Mouse (Mus musculus) heart, embryonic 14.5 days (tissue): ENCODE results near the gene Robo2. TPM values are rescaled to one million over a fixed set of nuclear protein-coding genes. Genes with fewer than 3 reads are reported as not detected.

Experiments used
- ATAC-seq: fragments of 200-750 bp; cut with Nextera tagmentation; 2 replicates; pipeline ENCODE4 v1.8.0; 2017; ENCODE audit warnings: low read depth, moderate TSS enrichment; ENCODE audit not compliant: insufficient number of reproducible peaks, insufficient read depth, low FRiP score
- H3K27ac ChIP-seq, 2 experiments: fragments of 200-500 bp in 1 of 2; fragments of 300-500 bp in 1 of 2; sonication (generic) in 1 of 2; replicated peaks in 1 of 2; 2 replicates each; pipeline ENCODE4 v1.5.1; 2012 to 2014; ENCODE audit warnings: low read depth in 2 of 2, low read length in 2 of 2, control low read depth in 1 of 2, mild to moderate bottlenecking in 1 of 2, mixed read lengths in 1 of 2; ENCODE audit not compliant: control insufficient read depth in 1 of 2, insufficient read depth in 1 of 2
- H3K27me3 ChIP-seq: fragments of 300-500 bp; sonication (generic); 2 replicates; pipeline ENCODE4 v1.6.1; 2014; ENCODE audit warnings: mild to moderate bottlenecking, low read length, control low read depth; ENCODE audit not compliant: control insufficient read depth, insufficient read depth
- H3K36me3 ChIP-seq: fragments of 300-500 bp; sonication (generic); 2 replicates; pipeline ENCODE4 v1.6.1; 2014; ENCODE audit warnings: mild to moderate bottlenecking, control low read depth, low read length, mixed read lengths; ENCODE audit not compliant: control insufficient read depth, insufficient read depth
- H3K4me1 ChIP-seq, 2 experiments: fragments of 200-500 bp in 1 of 2; fragments of 300-500 bp in 1 of 2; sonication (generic) in 1 of 2; 2 replicates each; pipeline ENCODE4 v1.6.1; 2012 to 2014; ENCODE audit warnings: low read length in 2 of 2, control low read depth in 1 of 2, mixed read lengths in 1 of 2; ENCODE audit not compliant: control insufficient read depth in 2 of 2, insufficient read depth in 2 of 2
- H3K4me2 ChIP-seq: fragments of 300-500 bp; sonication (generic); 2 replicates; pipeline ENCODE4 v1.6.1; 2014; ENCODE audit warnings: mild to moderate bottlenecking, low read length
- H3K4me3 ChIP-seq, 2 experiments: fragments of 200-500 bp in 1 of 2; fragments of 300-500 bp in 1 of 2; sonication (generic) in 1 of 2; 2 replicates each; pipeline ENCODE4 v1.5.1; 2012 to 2014; ENCODE audit warnings: low read length in 2 of 2, mild to moderate bottlenecking in 2 of 2, control low read depth in 1 of 2, low read depth in 1 of 2, moderate library complexity in 1 of 2; ENCODE audit not compliant: control insufficient read depth in 1 of 2, insufficient read depth in 1 of 2
- H3K9ac ChIP-seq: fragments of 300-500 bp; sonication (generic); 2 replicates; pipeline ENCODE4 v1.6.1; 2014; ENCODE audit warnings: mild to moderate bottlenecking, low read length
- H3K9me3 ChIP-seq: fragments of 300-500 bp; sonication (generic); 2 replicates; pipeline ENCODE4 v1.6.1; 2016; ENCODE audit warnings: low read length, control low read depth; ENCODE audit not compliant: control insufficient read depth
- WGBS: fragments of 180-500 bp; shearing (Covaris S2); extraction: QIAGEN DNeasy Blood & Tissue Kit; methylation state at CpG from one replicate; pipeline ENCODE4 v1.1.7; 2014; 5-methylcytosine and 5-hydroxymethylcytosine counted together
- polyA plus RNA-seq: library from polyadenylated mRNA; unstranded; fragments of >200 nt; fragmentation: Nextera tagmentation; extraction: Ambion mirVana; gene quantifications from 2 replicates; pipeline ENCODE4 v1.2.1, GENCODE M21; 2014

Robo2 gene
- polyA plus RNA-seq, 1 experiment from 2014 or later = 8.1 TPM

GRCm38 (mm10) chr16:74395678-74396077 lies 15.9 kb downstream of the Robo2 start:
- 82% methylated on average over 2 of the region's 2 CpGs for WGBS

GRCm38 (mm10) chr16:74379458-74379857 lies 32.2 kb downstream of the Robo2 start:
- 64% methylated on average over 2 of the region's 2 CpGs for WGBS
- Histone ChIP-seq H3K4me3 (no peak overlapping the region), H3K9ac (no peak overlapping the region), H3K4me2 (no peak overlapping the region), H3K27me3 (no peaks in the 10 kb centered on the region), H3K9me3 (no peaks in the 10 kb centered on the region), H3K36me3 (no peaks in the 10 kb centered on the region), H3K4me1 (no peaks in the 10 kb centered on the region), H3K27ac (no peak overlapping the region)
- ATAC-seq = no peak

More at GRCm38 (mm10) chr16:74395678-74396077, 15.9 kb downstream of the Robo2 start:
- Histone ChIP-seq H3K4me2 (no peak overlapping the region), H3K27me3 (no peaks in the 10 kb centered on the region), H3K27ac (no peak overlapping the region), H3K36me3 (no peaks in the 10 kb centered on the region), H3K9ac (no peak overlapping the region), H3K9me3 (no peaks in the 10 kb centered on the region), H3K4me1 (no peaks in the 10 kb centered on the region), H3K4me3 (no peak overlapping the region)
- ATAC-seq = no peak

- H3K4me2 ChIP-seq = no peak overlapping the region
- no peaks in the 10 kb centered on the region for H3K4me1 ChIP-seq
- H3K9me3 ChIP-seq = no peaks in the 10 kb centered on the region
- H3K4me3 ChIP-seq = no peak overlapping the region
- no peak overlapping the region for H3K27ac ChIP-seq
- WGBS = 79% methylated on average over 12 of the region's 12 CpGs
- H3K9ac ChIP-seq = no peak overlapping the region
- ATAC-seq = no peak
- no peaks in the 10 kb centered on the region for H3K27me3 ChIP-seq
- no peaks in the 10 kb centered on the region for H3K36me3 ChIP-seq
Observed at GRCm38 (mm10) chr16:74375342-74375940, 36.2 kb downstream of the Robo2 start.

GRCm38 (mm10) chr16:74374540-74374939 lies 37.1 kb downstream of the Robo2 start:
- no peak overlapping the region for H3K4me3 ChIP-seq
- H3K27ac ChIP-seq = no peak overlapping the region
- H3K27me3 ChIP-seq = no peaks in the 10 kb centered on the region
- no peak for ATAC-seq
- H3K36me3 ChIP-seq = no peaks in the 10 kb centered on the region
- H3K4me2 ChIP-seq = no peak overlapping the region
- H3K9ac ChIP-seq = no peak overlapping the region
- 63% methylated on average over 5 of the region's 5 CpGs for WGBS
- H3K4me1 ChIP-seq = no peaks in the 10 kb centered on the region
- H3K9me3 ChIP-seq = no peaks in the 10 kb centered on the region

GRCm38 (mm10) chr16:74373407-74373806 lies 38.2 kb downstream of the Robo2 start:
- no peak for ATAC-seq
- Histone ChIP-seq H3K4me3 (no peak overlapping the region), H3K27me3 (no peaks in the 10 kb centered on the region), H3K36me3 (no peaks in the 10 kb centered on the region), H3K9ac (no peak overlapping the region), H3K4me1 (no peaks in the 10 kb centered on the region), H3K27ac (no peak overlapping the region), H3K4me2 (no peak overlapping the region), H3K9me3 (no peaks in the 10 kb centered on the region)
- 89% methylated on average over 3 of the region's 3 CpGs for WGBS

GRCm38 (mm10) chr16:74372876-74373275 lies 38.7 kb downstream of the Robo2 start:
- no peak overlapping the region for H3K4me2 ChIP-seq
- no peak overlapping the region for H3K4me3 ChIP-seq
- H3K9me3 ChIP-seq = no peaks in the 10 kb centered on the region
- H3K4me1 ChIP-seq = no peaks in the 10 kb centered on the region
- no peak overlapping the region for H3K9ac ChIP-seq
- H3K27ac ChIP-seq = no peak overlapping the region
- 79% methylated on average over 1 of the region's 1 CpGs for WGBS
- no peak for ATAC-seq
- H3K27me3 ChIP-seq = no peaks in the 10 kb centered on the region
- no peaks in the 10 kb centered on the region for H3K36me3 ChIP-seq

- no peaks in the 10 kb centered on the region for H3K27me3 ChIP-seq
- ATAC-seq = no peak
- no peak overlapping the region for H3K27ac ChIP-seq
- no peaks in the 10 kb centered on the region for H3K4me1 ChIP-seq
- no peak overlapping the region for H3K9ac ChIP-seq
- no peak overlapping the region for H3K4me2 ChIP-seq
- H3K36me3 ChIP-seq = no peaks in the 10 kb centered on the region
- WGBS = 73% methylated on average over 6 of the region's 6 CpGs
- H3K4me3 ChIP-seq = no peak overlapping the region
- no peaks in the 10 kb centered on the region for H3K9me3 ChIP-seq
Observed at GRCm38 (mm10) chr16:74348437-74348836, 63.2 kb downstream of the Robo2 start.

GRCm38 (mm10) chr16:74338969-74339630 lies 72.5 kb downstream of the Robo2 start:
- ATAC-seq = no peak

More at GRCm38 (mm10) chr16:74338969-74339630, 72.5 kb downstream of the Robo2 start:
- no peaks in the 10 kb centered on the region for H3K36me3 ChIP-seq
- H3K9me3 ChIP-seq = no peaks in the 10 kb centered on the region
- no peak overlapping the region for H3K9ac ChIP-seq
- no peak overlapping the region for H3K4me3 ChIP-seq
- WGBS = 81% methylated on average over 9 of the region's 9 CpGs
- H3K27me3 ChIP-seq = no peaks in the 10 kb centered on the region
- no peak overlapping the region for H3K4me2 ChIP-seq
- no peaks in the 10 kb centered on the region for H3K4me1 ChIP-seq
- H3K27ac ChIP-seq = no peak overlapping the region
